8 mouse cellular contexts compared by ENCODE assay signal in the genomic region with DNA sequence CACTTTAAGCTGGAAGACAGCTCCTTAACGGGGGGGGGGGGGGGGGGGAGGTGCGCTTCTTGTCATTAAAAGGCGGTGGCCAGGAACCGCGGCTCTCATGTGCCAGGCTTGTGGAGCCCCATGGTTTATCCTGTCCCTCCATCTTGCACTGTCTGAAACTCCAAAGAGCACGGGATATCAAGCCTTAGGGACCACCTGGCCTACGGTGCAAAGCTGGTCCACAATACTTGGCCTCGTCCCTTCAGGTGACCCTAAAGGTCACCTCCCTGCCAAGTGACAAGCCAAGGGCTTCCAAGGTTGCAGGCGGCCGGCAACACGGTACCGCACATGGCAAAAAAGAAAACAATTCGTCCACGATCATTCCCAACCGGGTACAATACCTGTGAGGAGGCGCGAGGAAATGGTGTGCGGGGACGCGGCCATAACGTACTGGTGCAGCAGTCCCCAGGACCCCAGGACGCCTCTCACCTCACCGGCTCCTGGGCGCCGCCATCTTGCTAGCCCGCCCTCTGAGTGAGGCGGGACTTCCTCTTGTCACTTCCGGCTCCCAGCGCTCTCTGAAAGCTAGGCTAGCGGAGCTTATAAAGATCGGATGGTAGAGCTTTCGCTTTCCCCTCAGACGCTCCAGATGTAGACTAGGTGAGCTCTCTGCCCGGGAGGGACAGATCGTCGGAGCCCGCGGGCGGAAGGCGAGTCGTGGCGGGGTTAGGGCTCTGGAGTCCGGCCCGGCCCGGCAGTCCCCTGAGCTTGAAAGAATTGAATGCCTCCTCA. TPM values are rescaled to one million over a fixed set of nuclear protein-coding genes. Genes with fewer than 3 reads are reported as not detected.
DNase-seq lines count a peak whose midpoint lies in the region; ATAC-seq and TF ChIP-seq lines count a peak whose summit lies in the region.

A gene (minus strand): TSS at position 513 of the 771 bp plus-strand sequence.

- H3K4me3 ChIP-seq in cortical plate, adult 2 months (ENCODE audit: insufficient read depth, low read length), result peak within 1 kb of the TSS; percentile 98

- peaks cover 2% of the 10 kb centered on the region for H3K4me1 ChIP-seq in cortical plate, adult 2 months (ENCODE audit: control insufficient read depth, insufficient read depth, low read length)

- peak; percentile 86 for DNase-seq in gastrocnemius, postnatal 10 days
- peak; percentile 96 for DNase-seq in induced T-regulatory cell, adult 2 months (ENCODE audit: low read depth)
- DNase-seq in left cerebral cortex, adult 9 months (ENCODE audit: low spot score in 2 of 2), result peak; percentile 44 to 86
- peak; percentile 84 for DNase-seq in right cerebral cortex, postnatal 14 days
- peak; percentile 79 to 87 for DNase-seq in urinary bladder, postnatal 36 days (ENCODE audit: low spot score in 2 of 2)

- no peak for TF ChIP-seq CTCF in cortical plate, adult 2 months (IDR thresholded peaks at IDR 0.05; ENCODE audit: extremely low read depth, insufficient read depth, low read length)

- peak; percentile 99 for ATAC-seq in activated CD4-positive, CD25-positive, alpha-beta regulatory T cell, adult 4 months
- peak; percentile 96 for ATAC-seq in megakaryocyte progenitor cell, adult 5-6 weeks (replicated peaks; ENCODE audit: poor library complexity)

- H3K27ac ChIP-seq in cortical plate, adult 2 months (ENCODE audit: insufficient read depth, low read length), result peak within 1 kb of the TSS; percentile 70

- TF ChIP-seq POLR2A in cortical plate, adult 2 months (IDR thresholded peaks at IDR 0.05; ENCODE audit: extremely low read depth, insufficient read depth, low read length), result peak; percentile 82

RNA-seq across cellular contexts. Expression of the gene that starts here (rescaled TPM):
- 10 to 100 TPM; 15.3 to 22.4 TPM for polyA plus RNA-seq in activated CD4-positive, CD25-positive, alpha-beta regulatory T cell, adult 4 months (2017; shearing (Covaris generic))
- 18.5 and 18.7 TPM in 2 replicates for polyA plus RNA-seq in cortical plate, adult 2 months (2012; rRNA removed)
- 10 to 100 TPM; 26.8 to 27.8 TPM for total RNA-seq in gastrocnemius, postnatal 10 days (2021)
- 15.5 and 16.2 TPM in 2 replicates for total RNA-seq in megakaryocyte progenitor cell, adult 5-6 weeks (2015)
- 28.8 and 30.0 TPM in 2 replicates for total RNA-seq in megakaryocyte progenitor cell, adult 5-6 weeks (2017)

Comparison
In these comparisons a context has a peak if more than half of its experiments do, and no peak if none do; other contexts are left out.
1. Peak in every context shown above with its lines: DNase-seq, ATAC-seq, H3K4me3 ChIP-seq and H3K27ac ChIP-seq.